Mouse (Mus musculus): ENCODE measurements at regions not wholly inside any gene's neighbourhood (a gene's known extent, or its start where the extent isn't known, plus 50 kb on each side); places are given as distances from the start of the nearest gene placed in this dataset.
A peak's percentile ranks its signal among the peaks of the same experiment; 100 is the strongest.

GRCm38 (mm10) chr17:59521107-59521506 is 507.9 kb upstream of the Nudt12 start:
- ATAC-seq (no peak), DNase-seq (ENCODE audit: low spot score) (no peak)
- Histone ChIP-seq H3K4me1 (ENCODE audit: control insufficient read depth, insufficient read depth, low read length) (no peaks in the 10 kb centered on the region), H3K9ac (ENCODE audit: low read length) (no peak overlapping the region), H3K36me3 (ENCODE audit: control insufficient read depth, insufficient read depth, low read length) (no peaks in the 10 kb centered on the region), H3K4me2 (ENCODE audit: low read length) (no peak overlapping the region), H3K4me3 (ENCODE audit: low read depth, low read length) (no peak overlapping the region), H3K9me3 (replicated peaks; ENCODE audit: control insufficient read depth, low read length) (no peaks in the 10 kb centered on the region), H3K27me3 (replicated peaks; ENCODE audit: control insufficient read depth, insufficient read depth, low read length) (no peaks in the 10 kb centered on the region), H3K27ac (ENCODE audit: low read depth, low read length) (no peak overlapping the region)
- WGBS = 82% methylated on average over 1 of the region's 1 CpGs

- no peaks in the 10 kb centered on the region for H3K9me3 ChIP-seq (replicated peaks; ENCODE audit: control insufficient read depth, low read length)
- peak; percentile 3 for DNase-seq (ENCODE audit: low spot score)
- no peak overlapping the region for H3K4me3 ChIP-seq (ENCODE audit: low read depth, low read length)
- no peak overlapping the region for H3K9ac ChIP-seq (ENCODE audit: low read length)
- no peaks in the 10 kb centered on the region for H3K4me1 ChIP-seq (ENCODE audit: control insufficient read depth, insufficient read depth, low read length)
- no peaks in the 10 kb centered on the region for H3K27me3 ChIP-seq (replicated peaks; ENCODE audit: control insufficient read depth, insufficient read depth, low read length)
- WGBS = 66% methylated on average over 4 of the region's 4 CpGs
- H3K36me3 ChIP-seq (ENCODE audit: control insufficient read depth, insufficient read depth, low read length) = no peaks in the 10 kb centered on the region
- no peak overlapping the region for H3K4me2 ChIP-seq (ENCODE audit: low read length)
- ATAC-seq = no peak
- no peak overlapping the region for H3K27ac ChIP-seq (ENCODE audit: low read depth, low read length)
These were observed 475.2 kb upstream of the Nudt12 start for GRCm38 (mm10) chr17:59488354-59488753.

All from forebrain, embryonic 14.5 days (tissue).